Mouse (Mus musculus): ENCODE data around the gene Selenos. TPM values are rescaled to one million over a fixed set of nuclear protein-coding genes. Genes with fewer than 3 reads are reported as not detected.

The Selenos gene
- polyA plus RNA-seq, 1 experiment, result 1.2 TPM

DNA sequence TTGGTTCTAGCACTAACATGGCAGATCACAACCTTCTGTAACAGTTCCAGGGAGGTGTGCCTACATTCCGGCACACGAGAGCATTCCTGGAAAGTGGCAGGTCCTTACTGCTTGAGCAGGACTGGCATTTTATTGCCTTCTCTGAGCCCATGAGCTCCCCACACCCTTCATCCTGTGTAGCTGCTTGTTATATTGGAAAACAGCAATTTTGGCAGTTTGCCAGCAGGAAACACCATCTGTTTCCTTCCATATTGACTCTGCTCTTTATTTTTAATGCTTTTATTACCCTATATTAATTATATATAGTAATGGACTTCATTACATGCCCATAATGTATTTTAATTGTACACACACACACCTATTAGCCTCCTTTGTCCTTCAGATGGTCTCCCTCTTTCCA, 3.0 kb upstream of the Selenos start:
- H3K9me3 ChIP-seq (ENCODE audit: control insufficient read depth, low read length), result no peaks in the 10 kb centered on the region
- no peak overlapping the region for H3K4me3 ChIP-seq (replicated peaks)
- TF ChIP-seq TAL1 (IDR thresholded peaks at IDR 0.05; ENCODE audit: low read length), result no peak
- TF ChIP-seq GATA1 (IDR thresholded peaks at IDR 0.05; ENCODE audit: low read length), result no peak
- peaks cover 64% of the 10 kb centered on the region for H3K36me3 ChIP-seq (ENCODE audit: control insufficient read depth)
- H3K4me1 ChIP-seq (ENCODE audit: control insufficient read depth), result peaks cover 24% of the 10 kb centered on the region
- no peaks in the 10 kb centered on the region for H3K27me3 ChIP-seq (ENCODE audit: control insufficient read depth)

DNA sequence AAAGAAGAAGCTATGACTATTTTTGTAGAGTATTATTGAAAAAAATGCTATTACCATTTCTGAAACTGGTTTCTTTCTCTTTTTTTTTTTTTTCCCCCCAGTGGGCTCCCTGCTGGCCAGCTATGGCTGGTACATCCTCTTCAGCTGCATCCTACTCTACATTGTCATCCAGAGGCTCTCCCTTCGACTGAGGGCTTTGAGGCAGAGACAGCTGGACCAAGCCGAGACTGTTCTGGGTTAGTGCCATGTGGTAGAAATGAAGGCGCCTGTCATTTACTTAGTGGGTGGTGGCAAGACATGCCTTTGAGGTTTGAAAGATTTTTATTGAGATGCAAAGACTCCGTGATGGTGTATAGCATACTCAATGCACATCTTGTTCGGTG, 773 bp downstream of the Selenos start:
- no peaks in the 10 kb centered on the region for H3K27me3 ChIP-seq (ENCODE audit: control insufficient read depth)
- no peaks in the 10 kb centered on the region for H3K9me3 ChIP-seq (ENCODE audit: control insufficient read depth, low read length)
- H3K4me1 ChIP-seq (ENCODE audit: control insufficient read depth), result peaks cover 26% of the 10 kb centered on the region
- peak overlapping the region; percentile 71 for H3K4me3 ChIP-seq (replicated peaks)
- TF ChIP-seq TAL1 (IDR thresholded peaks at IDR 0.05; ENCODE audit: low read length), result no peak
- no peak for TF ChIP-seq GATA1 (IDR thresholded peaks at IDR 0.05; ENCODE audit: low read length)
- H3K36me3 ChIP-seq (ENCODE audit: control insufficient read depth), result peaks cover 55% of the 10 kb centered on the region

DNA sequence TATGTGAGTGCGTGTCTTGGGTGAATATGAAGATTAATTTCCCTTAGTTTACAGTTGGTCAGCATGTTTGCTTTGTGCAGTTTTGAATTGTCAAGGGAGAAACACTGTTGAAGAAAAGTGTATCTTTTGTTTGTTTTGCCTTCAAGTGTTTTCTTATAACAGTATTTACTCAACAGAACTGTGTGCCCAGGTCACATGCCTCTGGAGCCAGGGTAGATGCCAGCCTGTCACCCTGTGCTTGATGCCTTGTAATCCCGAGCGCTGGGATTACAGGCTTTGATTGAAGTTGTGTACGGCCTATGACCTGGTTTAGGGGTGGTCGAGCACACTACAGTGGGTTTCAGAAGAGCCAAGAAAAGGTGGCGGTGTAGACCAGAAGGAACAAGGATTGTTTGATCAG, 4.3 kb downstream of the Selenos start:
- Histone ChIP-seq H3K4me3 (replicated peaks) (no peak overlapping the region), H3K36me3 (ENCODE audit: control insufficient read depth) (peaks cover 63% of the 10 kb centered on the region), H3K9me3 (ENCODE audit: control insufficient read depth, low read length) (no peaks in the 10 kb centered on the region), H3K4me1 (ENCODE audit: control insufficient read depth) (peaks cover 22% of the 10 kb centered on the region), H3K27me3 (ENCODE audit: control insufficient read depth) (no peaks in the 10 kb centered on the region)
- no peak for TF ChIP-seq GATA1 (IDR thresholded peaks at IDR 0.05; ENCODE audit: low read length)
- TF ChIP-seq TAL1 (IDR thresholded peaks at IDR 0.05; ENCODE audit: low read length), result no peak

GRCm38 (mm10) chr7:66084546-66084945, 5.1 kb downstream of the Selenos start:
- H3K4me3 ChIP-seq (replicated peaks), result no peak overlapping the region

DNA sequence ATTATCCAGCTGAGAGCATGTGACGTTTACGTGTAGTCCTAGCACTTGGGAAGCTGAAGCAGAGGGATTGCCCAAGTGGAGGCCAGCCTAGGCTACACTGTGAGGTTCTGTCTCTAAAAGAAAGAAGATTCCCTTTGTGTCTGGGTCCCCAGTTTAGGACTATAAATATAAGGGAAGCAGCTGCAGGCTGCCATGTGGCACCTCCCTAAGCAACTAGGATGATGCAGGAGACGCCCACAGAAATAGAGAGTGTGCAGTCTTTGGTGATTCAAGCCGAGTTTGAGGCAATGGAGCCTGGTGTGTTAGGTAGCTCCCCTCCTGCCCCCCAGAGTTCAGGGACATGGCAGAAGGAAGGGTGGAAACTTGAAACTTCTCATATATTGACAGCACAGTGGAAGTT, 8.2 kb downstream of the Selenos start:
- H3K4me1 ChIP-seq (ENCODE audit: control insufficient read depth), result no peaks in the 10 kb centered on the region
- peaks cover 83% of the 10 kb centered on the region for H3K36me3 ChIP-seq (ENCODE audit: control insufficient read depth)
- no peaks in the 10 kb centered on the region for H3K9me3 ChIP-seq (ENCODE audit: control insufficient read depth, low read length)
- no peak for TF ChIP-seq GATA1 (IDR thresholded peaks at IDR 0.05; ENCODE audit: low read length)
- no peak for TF ChIP-seq TAL1 (IDR thresholded peaks at IDR 0.05; ENCODE audit: low read length)
- H3K4me3 ChIP-seq (replicated peaks), result no peak overlapping the region
- H3K27me3 ChIP-seq (ENCODE audit: control insufficient read depth), result no peaks in the 10 kb centered on the region

More at GRCm38 (mm10) chr7:66084546-66084945, 5.1 kb downstream of the Selenos start:
- Histone ChIP-seq H3K27me3 (ENCODE audit: control insufficient read depth) (no peaks in the 10 kb centered on the region), H3K4me1 (ENCODE audit: control insufficient read depth) (peaks cover 16% of the 10 kb centered on the region), H3K36me3 (ENCODE audit: control insufficient read depth) (peaks cover 69% of the 10 kb centered on the region), H3K9me3 (ENCODE audit: control insufficient read depth, low read length) (no peaks in the 10 kb centered on the region)
- TF ChIP-seq GATA1 (IDR thresholded peaks at IDR 0.05; ENCODE audit: low read length) (no peak), TAL1 (IDR thresholded peaks at IDR 0.05; ENCODE audit: low read length) (no peak)

DNA sequence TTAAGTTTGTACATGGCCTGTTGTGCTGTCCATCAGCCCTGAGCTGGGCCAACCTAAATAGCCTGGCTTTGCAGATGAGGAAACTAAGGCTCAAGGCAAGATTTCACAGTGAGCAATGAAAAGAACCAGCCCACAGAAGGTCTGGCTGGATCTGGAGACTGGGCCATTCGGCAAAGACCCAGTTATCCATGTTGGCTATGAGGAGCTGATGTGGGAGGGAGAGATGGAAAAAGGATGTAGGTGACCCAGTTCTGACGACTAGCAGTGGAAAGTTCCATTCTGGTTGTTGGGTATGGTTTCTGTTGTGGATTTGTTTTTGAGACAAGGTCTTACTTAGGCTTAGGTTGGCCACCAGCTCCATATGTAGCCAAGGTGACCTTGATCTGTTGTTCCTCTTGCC, 8.6 kb downstream of the Selenos start:
- Histone ChIP-seq H3K9me3 (ENCODE audit: control insufficient read depth, low read length) (no peaks in the 10 kb centered on the region), H3K4me1 (ENCODE audit: control insufficient read depth) (no peaks in the 10 kb centered on the region), H3K27me3 (ENCODE audit: control insufficient read depth) (no peaks in the 10 kb centered on the region), H3K36me3 (ENCODE audit: control insufficient read depth) (peaks cover 80% of the 10 kb centered on the region), H3K4me3 (replicated peaks) (no peak overlapping the region)
- TF ChIP-seq TAL1 (IDR thresholded peaks at IDR 0.05; ENCODE audit: low read length), result no peak
- no peak for TF ChIP-seq GATA1 (IDR thresholded peaks at IDR 0.05; ENCODE audit: low read length)

DNA sequence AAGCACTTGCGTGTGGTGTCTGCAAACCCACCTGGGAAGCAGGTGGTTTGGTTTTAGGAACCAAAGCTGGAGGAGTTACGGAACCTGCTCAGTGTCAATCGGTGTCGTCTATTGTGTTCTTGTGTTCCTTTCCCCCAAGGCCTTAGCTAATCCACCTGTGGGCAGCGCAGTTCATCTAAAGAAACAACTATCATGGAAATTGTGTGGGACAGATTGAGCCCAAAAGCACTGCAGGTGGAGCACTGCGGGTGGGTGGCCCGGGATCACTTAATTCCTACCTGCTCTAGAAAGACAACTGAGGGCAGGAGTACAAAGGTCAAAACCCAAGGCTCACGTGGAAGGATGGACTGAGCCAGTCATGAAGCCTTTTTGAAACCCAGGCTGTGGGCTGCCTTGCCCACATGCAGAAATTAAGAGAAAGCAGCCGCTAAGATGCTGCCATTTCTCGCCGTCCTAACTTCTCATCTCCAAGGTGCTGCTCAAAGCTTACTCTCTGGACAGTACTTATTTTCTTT, 11.3 kb downstream of the Selenos start:
- TF ChIP-seq GATA1 (IDR thresholded peaks at IDR 0.05; ENCODE audit: low read length) (no peak), TAL1 (IDR thresholded peaks at IDR 0.05; ENCODE audit: low read length) (no peak)
- no peak overlapping the region for H3K4me3 ChIP-seq (replicated peaks)
- no peaks in the 10 kb centered on the region for H3K27me3 ChIP-seq (ENCODE audit: control insufficient read depth)
- H3K4me1 ChIP-seq (ENCODE audit: control insufficient read depth), result no peaks in the 10 kb centered on the region
- H3K9me3 ChIP-seq (ENCODE audit: control insufficient read depth, low read length), result no peaks in the 10 kb centered on the region
- H3K36me3 ChIP-seq (ENCODE audit: control insufficient read depth), result peaks cover 56% of the 10 kb centered on the region

DNA sequence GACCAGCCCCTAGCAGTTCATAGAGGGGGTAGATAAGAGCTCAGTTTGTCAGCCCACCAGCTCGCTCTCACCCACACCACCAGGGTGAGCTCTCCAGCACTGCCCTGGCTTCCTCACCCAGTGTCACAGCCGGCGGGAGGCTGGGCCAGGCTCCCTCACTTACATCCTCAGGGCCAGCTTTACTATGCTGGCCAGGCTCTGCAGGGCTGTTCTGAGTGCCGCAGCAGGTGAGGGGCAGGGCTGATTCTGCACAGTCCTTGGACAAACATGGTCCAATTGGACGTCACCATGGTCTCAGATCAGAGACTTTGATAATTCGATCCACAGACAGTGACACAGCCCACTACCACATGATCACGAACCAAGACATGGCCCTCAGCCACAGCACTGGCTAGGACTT, 12.1 kb downstream of the Selenos start:
- no peaks in the 10 kb centered on the region for H3K27me3 ChIP-seq (ENCODE audit: control insufficient read depth)
- no peaks in the 10 kb centered on the region for H3K9me3 ChIP-seq (ENCODE audit: control insufficient read depth, low read length)
- TF ChIP-seq GATA1 (IDR thresholded peaks at IDR 0.05; ENCODE audit: low read length), result no peak
- TF ChIP-seq TAL1 (IDR thresholded peaks at IDR 0.05; ENCODE audit: low read length), result no peak
- H3K4me3 ChIP-seq (replicated peaks), result no peak overlapping the region
- peaks cover 50% of the 10 kb centered on the region for H3K36me3 ChIP-seq (ENCODE audit: control insufficient read depth)
- H3K4me1 ChIP-seq (ENCODE audit: control insufficient read depth), result no peaks in the 10 kb centered on the region

DNA sequence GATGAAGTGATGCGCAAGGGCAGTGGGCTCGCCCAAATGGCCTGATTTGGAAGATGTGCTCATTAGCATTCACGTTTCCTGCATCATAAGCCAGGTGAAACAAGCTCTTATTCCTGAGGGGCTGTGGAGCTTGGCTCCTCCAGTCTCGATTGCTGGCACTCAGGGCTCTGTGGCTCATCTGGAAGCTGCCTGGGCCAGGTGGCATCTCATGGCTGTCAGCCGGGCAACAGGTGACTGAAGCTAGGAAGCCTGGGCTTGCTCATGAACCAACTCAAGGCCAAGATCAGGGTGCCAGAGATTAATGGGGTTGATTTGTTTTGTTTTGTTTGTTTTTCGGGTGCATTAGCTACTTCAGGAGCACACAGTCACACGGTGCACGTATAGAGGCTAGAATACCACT, 13.2 kb downstream of the Selenos start:
- H3K4me1 ChIP-seq (ENCODE audit: control insufficient read depth), result no peaks in the 10 kb centered on the region
- H3K36me3 ChIP-seq (ENCODE audit: control insufficient read depth), result peaks cover 39% of the 10 kb centered on the region
- TF ChIP-seq GATA1 (IDR thresholded peaks at IDR 0.05; ENCODE audit: low read length) (no peak), TAL1 (IDR thresholded peaks at IDR 0.05; ENCODE audit: low read length) (no peak)
- H3K27me3 ChIP-seq (ENCODE audit: control insufficient read depth), result no peaks in the 10 kb centered on the region
- H3K9me3 ChIP-seq (ENCODE audit: control insufficient read depth, low read length), result no peaks in the 10 kb centered on the region
- H3K4me3 ChIP-seq (replicated peaks), result no peak overlapping the region

- no peak for TF ChIP-seq TAL1 (IDR thresholded peaks at IDR 0.05; ENCODE audit: low read length)
- no peak for TF ChIP-seq GATA1 (IDR thresholded peaks at IDR 0.05; ENCODE audit: low read length)
- no peaks in the 10 kb centered on the region for H3K27me3 ChIP-seq (ENCODE audit: control insufficient read depth)
- H3K36me3 ChIP-seq (ENCODE audit: control insufficient read depth), result peaks cover 25% of the 10 kb centered on the region
- H3K4me3 ChIP-seq (replicated peaks), result no peak overlapping the region
- no peaks in the 10 kb centered on the region for H3K4me1 ChIP-seq (ENCODE audit: control insufficient read depth)
- no peaks in the 10 kb centered on the region for H3K9me3 ChIP-seq (ENCODE audit: control insufficient read depth, low read length)
These were observed 14.7 kb downstream of the Selenos start for GRCm38 (mm10) chr7:66094141-66094540.
